Mouse (Mus musculus) left cerebral cortex, adult 9 months (tissue): Measurements from ENCODE around the gene Adh4.
A peak's percentile ranks its signal among the peaks of the same experiment; 100 is the strongest.
"Not testable (repeated sequence)": the region's sequence is repeated elsewhere in the genome, so short reads cannot be mapped to it uniquely, and the experiment has no call there.

ENCODE experiments used
- DNase-seq, 2 experiments: peaks; one replicate each; pipeline ENCODE4 v3.0.0; 2022; ENCODE audit warnings: low spot score in 2 of 2

Gene Adh4

GRCm38 (mm10) chr3:138415121-138415690, at the start of gene Adh4:
Gene Adh4 (plus strand): TSS chr3:138415466.
- no peak for DNase-seq

- no peak for DNase-seq
Observed at GRCm38 (mm10) chr3:138366181-138366580, 49.1 kb upstream of the Adh4 start.

GRCm38 (mm10) chr3:138369546-138369945, 45.7 kb upstream of the Adh4 start:
- DNase-seq = no peak

GRCm38 (mm10) chr3:138370289-138370688, 45.0 kb upstream of the Adh4 start:
- DNase-seq = not testable (repeated sequence)

GRCm38 (mm10) chr3:138373920-138374319, 41.3 kb upstream of the Adh4 start:
- no peak for DNase-seq

- no peak for DNase-seq
Observed at GRCm38 (mm10) chr3:138375148-138375547, 40.1 kb upstream of the Adh4 start.

- no peak for DNase-seq
Observed at GRCm38 (mm10) chr3:138381133-138381532, 34.1 kb upstream of the Adh4 start.

- no peak for DNase-seq
Observed at GRCm38 (mm10) chr3:138387155-138387554, 28.1 kb upstream of the Adh4 start.

GRCm38 (mm10) chr3:138404872-138405271, 10.4 kb upstream of the Adh4 start:
- no peak for DNase-seq

- DNase-seq = peak in 1 of 2 experiments; percentile 58
Observed at GRCm38 (mm10) chr3:138405341-138405740, 9.9 kb upstream of the Adh4 start.

GRCm38 (mm10) chr3:138405840-138406239, 9.4 kb upstream of the Adh4 start:
- DNase-seq = no peak

GRCm38 (mm10) chr3:138407920-138408319, 7.3 kb upstream of the Adh4 start:
- no peak for DNase-seq

GRCm38 (mm10) chr3:138409585-138409984, 5.7 kb upstream of the Adh4 start:
- DNase-seq = no peak

GRCm38 (mm10) chr3:138410211-138410610, 5.1 kb upstream of the Adh4 start:
- no peak for DNase-seq

- DNase-seq = no peak
Observed at GRCm38 (mm10) chr3:138419369-138419768, 4.1 kb downstream of the Adh4 start.

GRCm38 (mm10) chr3:138420385-138420784, 5.1 kb downstream of the Adh4 start:
- no peak for DNase-seq

- no peak for DNase-seq
Observed at GRCm38 (mm10) chr3:138423664-138424063, 8.4 kb downstream of the Adh4 start.

- DNase-seq = no peak
Observed at GRCm38 (mm10) chr3:138424247-138424646, 9.0 kb downstream of the Adh4 start.

- DNase-seq = no peak
Observed at GRCm38 (mm10) chr3:138430360-138430976, 15.2 kb downstream of the Adh4 start.

GRCm38 (mm10) chr3:138431835-138432234, 16.6 kb downstream of the Adh4 start:
- no peak for DNase-seq

- DNase-seq = no peak
Observed at GRCm38 (mm10) chr3:138438716-138439115, 23.4 kb downstream of the Adh4 start.

- DNase-seq = no peak
Observed at GRCm38 (mm10) chr3:138442203-138442602, 26.9 kb downstream of the Adh4 start.

- DNase-seq = peak; percentile 66 to 88
Observed at GRCm38 (mm10) chr3:138442612-138443464, 27.6 kb downstream of the Adh4 start, which contains the start of gene Adh5. Gene Adh5 (plus strand): TSS chr3:138443093.
